Mouse (Mus musculus) stomach, postnatal 0 days (tissue): ENCODE measurements around the gene Tcf15.

Source experiments
- CTCF ChIP-seq: IDR thresholded peaks from 2 replicates; pipeline ENCODE4 v1.5.1; 2016; ENCODE audit warnings: antibody characterized with exemption, low read depth, mild to moderate bottlenecking, moderate library complexity
- EP300 ChIP-seq: optimal IDR thresholded peaks from 2 replicates; pipeline ENCODE3; 2016; ENCODE audit warnings: antibody characterized with exemption

- TF ChIP-seq CTCF, result no peak
- TF ChIP-seq EP300, result no peak
Observed at GRCm38 (mm10) chr2:152176659-152177058, 33.3 kb downstream of the Tcf15 start.
